Mouse (Mus musculus) naive thymus-derived CD4-positive, alpha-beta T cell, adult 2 months (primary cell): ENCODE data around the gene Neurl1a.

Experiments
- DNase-seq: peaks from one replicate; pipeline ENCODE4 v3.0.0-alpha.2; 2011; ENCODE audit warnings: low read depth

Neurl1a gene

GRCm38 (mm10) chr19:47213470-47213869 is 34.9 kb downstream of the Neurl1a start:
- DNase-seq, result no peak

GRCm38 (mm10) chr19:47216766-47217165 is 38.1 kb downstream of the Neurl1a start:
- no peak for DNase-seq

- no peak for DNase-seq
Measured at GRCm38 (mm10) chr19:47219622-47220021, 41.0 kb downstream of the Neurl1a start.

GRCm38 (mm10) chr19:47220232-47220631 is 41.6 kb downstream of the Neurl1a start:
- DNase-seq, result no peak

- DNase-seq, result no peak
Measured at GRCm38 (mm10) chr19:47221006-47221405, 42.4 kb downstream of the Neurl1a start.

DNA sequence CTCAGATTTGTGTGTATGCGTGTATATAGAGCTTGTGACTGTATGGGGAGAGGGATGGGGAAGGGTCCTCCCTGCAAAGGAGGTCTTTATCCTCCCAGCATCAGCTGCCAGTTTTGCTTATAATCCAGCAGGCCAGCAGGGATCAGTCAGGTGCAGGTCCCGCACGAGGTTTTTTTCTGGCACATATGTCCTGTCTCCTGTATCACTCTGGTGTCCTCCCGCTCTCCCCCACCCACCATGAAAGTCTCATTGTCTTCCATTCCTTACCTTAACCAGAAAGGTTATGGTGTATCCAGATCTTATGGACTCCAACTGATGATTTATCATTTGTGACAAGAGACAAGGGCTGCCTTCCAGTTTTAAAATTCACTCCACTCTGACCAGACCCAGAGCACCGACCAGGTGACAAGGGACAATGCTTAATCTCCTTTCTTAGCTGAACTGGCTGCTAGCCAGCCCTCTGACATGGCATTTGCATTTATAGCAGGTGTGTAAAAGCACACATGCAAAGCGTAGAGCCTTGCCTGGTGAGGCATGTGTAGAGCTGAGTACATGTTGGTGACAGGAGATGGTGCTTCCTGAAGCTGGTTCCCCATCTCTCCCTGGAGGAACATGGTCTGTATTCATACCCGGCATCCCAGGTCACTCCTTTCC is 43.0 kb downstream of the Neurl1a start:
- no peak for DNase-seq

DNA sequence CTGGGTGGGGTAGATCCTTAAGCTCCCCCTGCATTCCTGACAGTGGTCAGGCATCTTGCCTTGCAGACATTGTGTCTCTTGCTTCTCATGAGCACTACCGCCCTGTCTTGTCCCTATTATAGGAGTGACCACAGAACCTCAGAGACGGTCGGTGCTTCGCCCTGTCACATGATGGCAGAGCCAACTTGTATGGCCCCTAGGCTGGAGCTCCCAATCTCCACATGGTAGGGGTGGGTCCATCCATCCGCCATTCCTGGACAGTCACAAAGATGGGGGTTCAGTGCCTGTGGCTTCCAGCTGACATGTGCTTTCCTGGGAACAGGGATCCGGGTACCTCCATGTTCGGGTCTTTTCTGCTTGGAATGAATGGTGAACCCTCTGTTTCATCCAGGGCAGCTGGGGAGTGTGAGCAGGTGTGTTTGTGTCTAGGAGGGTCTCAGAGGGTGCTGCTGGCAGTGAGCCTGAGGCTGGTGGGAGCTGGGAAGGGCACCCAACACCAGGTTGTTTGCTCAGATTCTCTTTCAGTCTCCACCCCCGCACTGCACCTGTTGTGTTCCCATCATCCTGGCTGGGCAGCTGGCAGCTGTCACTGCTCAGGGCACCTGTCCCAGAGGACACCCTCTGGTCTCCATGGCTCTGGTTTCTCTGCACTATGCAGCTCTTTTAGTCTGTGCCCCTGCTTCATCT is 43.7 kb downstream of the Neurl1a start:
- DNase-seq, result no peak

DNA sequence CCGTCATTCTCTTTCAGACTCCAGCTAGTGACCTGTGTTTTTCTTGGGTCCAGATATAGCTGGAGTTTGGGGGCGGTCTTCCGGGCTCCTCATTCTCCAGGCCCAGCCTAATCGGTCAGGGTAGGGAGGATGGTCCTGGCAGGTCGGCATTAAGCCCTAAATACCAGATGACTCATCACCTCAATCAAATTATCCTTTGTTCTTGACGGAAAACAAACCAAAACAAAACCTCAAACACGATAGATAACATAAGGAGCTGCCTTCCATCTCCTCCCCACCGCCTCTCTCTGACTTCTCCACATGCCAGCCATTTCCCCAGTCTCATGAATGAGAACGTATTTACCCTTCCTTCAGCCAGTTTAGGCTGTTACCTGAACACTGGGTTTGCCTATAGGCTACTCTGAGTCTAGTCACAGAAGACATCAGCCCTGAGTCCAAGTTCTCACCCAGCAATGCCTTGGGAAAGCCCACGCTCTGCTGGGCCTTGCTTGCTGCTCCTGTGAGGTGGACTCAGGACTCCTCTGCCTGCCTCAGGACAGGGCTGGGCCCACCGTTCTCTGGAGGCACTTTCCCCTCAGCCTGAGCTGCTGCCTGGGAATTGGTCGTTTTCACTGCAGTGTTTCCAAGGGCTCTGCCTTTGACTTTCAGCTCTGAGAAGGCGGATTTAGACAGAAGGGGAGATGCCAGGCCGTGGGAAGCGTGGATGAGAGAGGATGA is 44.4 kb downstream of the Neurl1a start:
- no peak for DNase-seq

GRCm38 (mm10) chr19:47224743-47225142 is 46.1 kb downstream of the Neurl1a start:
- DNase-seq, result no peak

- DNase-seq, result no peak
Measured at GRCm38 (mm10) chr19:47225791-47226190, 47.2 kb downstream of the Neurl1a start.

GRCm38 (mm10) chr19:47228725-47229252 is 50.2 kb downstream of the Neurl1a start:
- DNase-seq, result no peak

DNA sequence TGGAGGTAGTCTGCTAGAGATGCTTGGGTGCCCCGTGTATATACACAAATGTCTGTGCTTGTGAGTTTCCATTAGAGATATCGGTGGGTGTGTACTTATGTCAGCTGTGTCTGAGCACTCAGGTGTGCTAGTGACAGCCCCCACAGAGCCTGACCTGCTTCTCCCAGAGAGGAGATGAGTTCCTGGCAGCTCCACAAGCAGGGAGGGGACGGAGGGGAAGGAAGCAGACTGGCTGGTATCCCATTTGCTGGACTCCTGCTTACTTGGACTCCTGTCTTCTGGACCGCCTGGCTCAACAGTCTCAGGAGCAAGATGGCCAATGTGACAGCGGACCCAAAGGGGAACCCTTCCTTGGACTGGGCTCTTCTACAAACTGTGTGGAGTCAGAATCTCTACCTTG is 50.8 kb downstream of the Neurl1a start:
- no peak for DNase-seq

DNA sequence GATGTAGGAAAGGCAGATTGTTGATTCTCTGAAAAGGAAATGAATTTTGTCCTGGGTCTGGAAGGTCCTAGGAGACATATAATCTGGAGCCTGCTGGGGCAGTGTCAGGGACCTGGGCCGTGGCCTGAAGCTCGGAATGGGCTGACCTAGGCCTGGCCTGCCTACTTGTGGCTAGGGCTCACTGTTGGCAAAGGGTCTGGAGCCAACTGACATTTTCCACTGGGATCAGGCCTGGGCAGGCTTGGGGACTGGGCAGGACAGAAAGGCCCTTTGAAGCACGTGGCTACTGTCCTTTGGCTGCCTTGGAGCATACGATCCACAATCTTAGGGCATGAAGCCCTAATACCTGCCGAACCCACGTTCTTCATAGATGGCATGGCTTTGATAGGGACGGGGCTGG is 51.5 kb downstream of the Neurl1a start:
- DNase-seq, result no peak

- DNase-seq, result no peak
Measured at GRCm38 (mm10) chr19:47230682-47231081, 52.1 kb downstream of the Neurl1a start.

GRCm38 (mm10) chr19:47231389-47231788 is 52.8 kb downstream of the Neurl1a start:
- no peak for DNase-seq

GRCm38 (mm10) chr19:47232077-47232865 is 53.7 kb downstream of the Neurl1a start:
- DNase-seq, result no peak

- no peak for DNase-seq
Measured at GRCm38 (mm10) chr19:47233087-47233486, 54.5 kb downstream of the Neurl1a start.

DNA sequence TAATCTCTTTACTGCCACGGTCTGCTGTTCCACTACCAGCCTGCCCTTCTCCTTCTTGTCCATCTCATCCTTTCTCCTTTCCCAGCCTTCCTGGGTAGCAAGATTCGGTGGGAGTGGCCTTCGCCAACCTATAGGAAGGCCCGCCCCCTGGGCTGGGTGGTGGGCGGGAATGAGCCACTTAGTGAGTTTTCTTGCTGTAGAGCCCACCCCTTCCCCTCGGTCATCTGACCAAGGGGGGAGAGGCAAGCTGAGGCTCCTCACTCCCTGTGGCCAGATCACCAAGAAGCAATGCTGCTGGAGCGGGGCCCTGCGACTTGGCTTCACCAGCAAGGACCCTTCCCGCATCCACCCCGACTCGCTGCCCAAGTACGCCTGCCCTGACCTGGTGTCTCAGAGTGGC is 61.5 kb downstream of the Neurl1a start:
- DNase-seq, result no peak

GRCm38 (mm10) chr19:47240957-47241356 is 62.3 kb downstream of the Neurl1a start:
- DNase-seq, result no peak

- DNase-seq, result no peak
Measured at GRCm38 (mm10) chr19:47242227-47242626, 63.6 kb downstream of the Neurl1a start.

GRCm38 (mm10) chr19:47245512-47245911 is 66.9 kb downstream of the Neurl1a start:
- no peak for DNase-seq

- DNase-seq, result no peak
Measured at GRCm38 (mm10) chr19:47247791-47248190, 69.2 kb downstream of the Neurl1a start.
